Mouse (Mus musculus): ENCODE measurements around the gene Zfp825. TPM values are rescaled to one million over a fixed set of nuclear protein-coding genes. Genes with fewer than 3 reads are reported as not detected.
"Not testable (repeated sequence)": the region's sequence is repeated elsewhere in the genome, so short reads cannot be mapped to it uniquely, and the experiment has no call there.

Zfp825 gene
- 10.9 TPM in 2 replicates for polyA plus RNA-seq (2016; fragmentation: Nextera tagmentation; extraction: Ambion mirVana)

- under 1% methylated on average over 23 of the region's 23 CpGs for WGBS (ENCODE audit: insufficient replicate concordance)
- H3K4me3 ChIP-seq = peak within 1 kb of the TSS; percentile 65
- H3K4me2 ChIP-seq = peak within 1 kb of the TSS; percentile 80
- H3K9me3 ChIP-seq (replicated peaks) = no peaks in the 10 kb centered on the region
- peak within 1 kb of the TSS; percentile 94 for H3K27ac ChIP-seq
- H3K4me1 ChIP-seq = peaks cover 10% of the 10 kb centered on the region
- peak within 1 kb of the TSS; percentile 74 for H3K9ac ChIP-seq
- ATAC-seq = peak; percentile 96
- no peaks in the 10 kb centered on the region for H3K36me3 ChIP-seq
- H3K27me3 ChIP-seq (replicated peaks) = no peaks in the 10 kb centered on the region
These were observed at the start of gene Zfp825 for GRCm38 (mm10) chr13:74493911-74494679. Zfp825 (minus strand) TSS chr13:74493992.

- H3K4me3 ChIP-seq; ATAC-seq; H3K4me2 ChIP-seq; H3K9me3 ChIP-seq (replicated peaks); H3K9ac ChIP-seq; H3K36me3 ChIP-seq; H3K4me1 ChIP-seq; H3K27me3 ChIP-seq (replicated peaks); H3K27ac ChIP-seq: not testable (repeated sequence)
- 80% methylated on average over 3 of the region's 3 CpGs for WGBS (ENCODE audit: insufficient replicate concordance)
These were observed 41.6 kb upstream of the Zfp825 start for GRCm38 (mm10) chr13:74535418-74535817.

- H3K4me2 ChIP-seq; H3K9ac ChIP-seq; ATAC-seq; H3K27me3 ChIP-seq (replicated peaks); H3K4me1 ChIP-seq; H3K4me3 ChIP-seq; H3K27ac ChIP-seq; H3K9me3 ChIP-seq (replicated peaks); H3K36me3 ChIP-seq: not testable (repeated sequence)
- 10% methylated on average over 3 of the region's 3 CpGs for WGBS (ENCODE audit: insufficient replicate concordance)
These were observed 41.1 kb upstream of the Zfp825 start for GRCm38 (mm10) chr13:74534864-74535263.

- 80% methylated on average over 15 of the region's 15 CpGs for WGBS (ENCODE audit: insufficient replicate concordance)
- no peaks in the 10 kb centered on the region for H3K36me3 ChIP-seq
- H3K9ac ChIP-seq = no peak overlapping the region
- H3K4me2 ChIP-seq = no peak overlapping the region
- peaks cover 4% of the 10 kb centered on the region; the same call in 1 of the 2 replicates for H3K9me3 ChIP-seq (replicated peaks)
- no peak overlapping the region for H3K27ac ChIP-seq
- ATAC-seq = no peak
- no peak overlapping the region for H3K4me3 ChIP-seq
- H3K4me1 ChIP-seq = no peaks in the 10 kb centered on the region
- H3K27me3 ChIP-seq (replicated peaks) = no peaks in the 10 kb centered on the region
These were observed 40.3 kb upstream of the Zfp825 start for GRCm38 (mm10) chr13:74534096-74534495.

- H3K36me3 ChIP-seq; H3K4me3 ChIP-seq; H3K27ac ChIP-seq; H3K9me3 ChIP-seq (replicated peaks); ATAC-seq; H3K27me3 ChIP-seq (replicated peaks); H3K9ac ChIP-seq; H3K4me2 ChIP-seq; H3K4me1 ChIP-seq: not testable (repeated sequence)
- WGBS (ENCODE audit: insufficient replicate concordance) = 57% methylated on average over 1 of the region's 1 CpGs
These were observed 37.5 kb upstream of the Zfp825 start for GRCm38 (mm10) chr13:74531251-74531650.

- H3K9ac ChIP-seq; H3K4me1 ChIP-seq; H3K27me3 ChIP-seq (replicated peaks); H3K27ac ChIP-seq; H3K9me3 ChIP-seq (replicated peaks); H3K4me2 ChIP-seq; H3K36me3 ChIP-seq; H3K4me3 ChIP-seq: not testable (repeated sequence)
- peak; percentile 24; the same call in 1 of the 2 replicates for ATAC-seq
- 11% methylated on average over 1 of the region's 1 CpGs for WGBS (ENCODE audit: insufficient replicate concordance)
These were observed 35.6 kb upstream of the Zfp825 start for GRCm38 (mm10) chr13:74529372-74529715.

GRCm38 (mm10) chr13:74528519-74529371 is 35.0 kb upstream of the Zfp825 start:
- peak; percentile 35; the same call in 1 of the 2 replicates for ATAC-seq
- not testable (repeated sequence) for H3K9me3 ChIP-seq (replicated peaks); H3K9ac ChIP-seq; H3K4me1 ChIP-seq; H3K27ac ChIP-seq; H3K4me2 ChIP-seq; H3K27me3 ChIP-seq (replicated peaks); H3K4me3 ChIP-seq; H3K36me3 ChIP-seq

- Histone ChIP-seq H3K4me2 (peak overlapping the region; percentile 76), H3K9me3 (replicated peaks) (no peaks in the 10 kb centered on the region), H3K9ac (peak overlapping the region; percentile 58), H3K4me3 (peak overlapping the region; percentile 58), H3K27ac (peak overlapping the region; percentile 82), H3K4me1 (peaks cover 8% of the 10 kb centered on the region), H3K27me3 (replicated peaks) (no peaks in the 10 kb centered on the region), H3K36me3 (no peaks in the 10 kb centered on the region)
- WGBS (ENCODE audit: insufficient replicate concordance) = 1% methylated on average over 15 of the region's 15 CpGs
- peak; percentile 96 for ATAC-seq
These were observed 28.9 kb upstream of the Zfp825 start for GRCm38 (mm10) chr13:74522481-74523237.

- Histone ChIP-seq H3K9ac (peak overlapping the region; percentile 35; the same call in 1 of the 2 replicates), H3K4me3 (peak overlapping the region; percentile 58), H3K27ac (peak overlapping the region; percentile 82), H3K4me2 (peak overlapping the region; percentile 76)
- H3K27me3 ChIP-seq (replicated peaks); H3K36me3 ChIP-seq; H3K4me1 ChIP-seq; H3K9me3 ChIP-seq (replicated peaks); ATAC-seq: not testable (repeated sequence)
- 1% methylated on average over 3 of the region's 3 CpGs for WGBS (ENCODE audit: insufficient replicate concordance)
These were observed 28.3 kb upstream of the Zfp825 start for GRCm38 (mm10) chr13:74522141-74522480.

GRCm38 (mm10) chr13:74507981-74508380 is 14.2 kb upstream of the Zfp825 start:
- H3K27ac ChIP-seq; H3K9me3 ChIP-seq (replicated peaks); H3K4me3 ChIP-seq; H3K4me2 ChIP-seq; H3K4me1 ChIP-seq; H3K9ac ChIP-seq; H3K36me3 ChIP-seq; ATAC-seq; H3K27me3 ChIP-seq (replicated peaks): not testable (repeated sequence)
- WGBS (ENCODE audit: insufficient replicate concordance) = 56% methylated on average over 6 of the region's 6 CpGs

- H3K27ac ChIP-seq; H3K9me3 ChIP-seq (replicated peaks); ATAC-seq; H3K4me1 ChIP-seq; H3K4me3 ChIP-seq; H3K9ac ChIP-seq; H3K27me3 ChIP-seq (replicated peaks); H3K4me2 ChIP-seq; H3K36me3 ChIP-seq: not testable (repeated sequence)
- 58% methylated on average over 1 of the region's 1 CpGs for WGBS (ENCODE audit: insufficient replicate concordance)
These were observed 9.1 kb upstream of the Zfp825 start for GRCm38 (mm10) chr13:74502851-74503250.

GRCm38 (mm10) chr13:74499696-74500095 is 5.9 kb upstream of the Zfp825 start:
- not testable (repeated sequence) for H3K4me1 ChIP-seq; H3K9me3 ChIP-seq (replicated peaks); H3K9ac ChIP-seq; ATAC-seq; H3K36me3 ChIP-seq; H3K27ac ChIP-seq; H3K4me2 ChIP-seq; H3K27me3 ChIP-seq (replicated peaks); H3K4me3 ChIP-seq
- WGBS (ENCODE audit: insufficient replicate concordance) = 50% methylated on average over 1 of the region's 1 CpGs

Data from liver, embryonic 12.5 days (tissue).